Mouse (Mus musculus) testis, adult 2 months (tissue): ENCODE data around the gene Dhodh.

Experiments
- CTCF ChIP-seq: fragments of 200-500 bp; IDR thresholded peaks from 2 replicates; pipeline ENCODE4 v1.5.1; 2012; ENCODE audit warnings: low read depth, mild to moderate bottlenecking, inconsistent platforms, low read length, moderate library complexity; ENCODE audit not compliant: control insufficient read depth, insufficient read depth, insufficient replicate concordance
- POLR2A ChIP-seq: fragments of 200-500 bp; IDR thresholded peaks from 2 replicates; pipeline ENCODE4 v1.6.1; 2012; ENCODE audit warnings: low read depth, mild to moderate bottlenecking, inconsistent platforms, low read length, moderate library complexity; ENCODE audit not compliant: control insufficient read depth

GRCm38 (mm10) chr8:109592164-109592563, 16.3 kb downstream of the Dhodh start:
- TF ChIP-seq POLR2A = no peak
- no peak for TF ChIP-seq CTCF
